Mouse (Mus musculus) hindbrain, embryonic 16.5 days (tissue): ENCODE results near the gene Aen. TPM values are rescaled to one million over a fixed set of nuclear protein-coding genes. Genes with fewer than 3 reads are reported as not detected.

Experiments used
- ATAC-seq: fragments of 200-750 bp; cut with Nextera tagmentation; 2 replicates; pipeline ENCODE4 v1.8.0; 2017; ENCODE audit warnings: moderate TSS enrichment, moderate library complexity
- H3K27ac ChIP-seq: fragments of 300-500 bp; sonication (generic); 2 replicates; pipeline ENCODE4 v1.5.1; 2014; ENCODE audit warnings: low read depth, mild to moderate bottlenecking, control low read depth, low read length, moderate library complexity
- H3K27me3 ChIP-seq: fragments of 300-500 bp; sonication (generic); replicated peaks from 2 replicates; pipeline ENCODE4 v1.6.1; 2014; ENCODE audit warnings: low read length; ENCODE audit not compliant: control insufficient read depth, insufficient read depth
- H3K36me3 ChIP-seq: fragments of 300-500 bp; sonication (generic); 2 replicates; pipeline ENCODE4 v1.6.1; 2014; ENCODE audit warnings: mild to moderate bottlenecking, low read length, moderate library complexity, mixed read lengths; ENCODE audit not compliant: control insufficient read depth, insufficient read depth
- H3K4me1 ChIP-seq: fragments of 300-500 bp; sonication (generic); 2 replicates; pipeline ENCODE4 v1.6.1; 2014; ENCODE audit warnings: low read depth, low read length; ENCODE audit not compliant: control insufficient read depth, insufficient read depth
- H3K4me2 ChIP-seq: fragments of 300-500 bp; sonication (generic); 2 replicates; pipeline ENCODE4 v1.6.1; 2014; ENCODE audit warnings: mild to moderate bottlenecking, low read length, control low read depth, moderate library complexity
- H3K4me3 ChIP-seq: fragments of 300-500 bp; sonication (generic); 2 replicates; pipeline ENCODE4 v1.5.1; 2014; ENCODE audit warnings: mild to moderate bottlenecking, low read length, control low read depth, moderate library complexity
- H3K9ac ChIP-seq: fragments of 300-500 bp; sonication (generic); 2 replicates; pipeline ENCODE4 v1.6.1; 2014; ENCODE audit warnings: low read depth, mild to moderate bottlenecking, control low read depth, low read length, moderate library complexity
- H3K9me3 ChIP-seq: fragments of 300-500 bp; sonication (generic); 2 replicates; pipeline ENCODE4 v1.6.1; 2014; ENCODE audit warnings: mild to moderate bottlenecking, low read length, moderate library complexity; ENCODE audit not compliant: control insufficient read depth
- WGBS: fragments of 180-500 bp; shearing (Covaris S2); extraction: QIAGEN DNeasy Blood & Tissue Kit; methylation state at CpG from one replicate; pipeline ENCODE4 v1.1.7; 2014; 5-methylcytosine and 5-hydroxymethylcytosine counted together
- polyA plus RNA-seq: library from polyadenylated mRNA; unstranded; fragments of >200 nt; fragmentation: Nextera tagmentation; extraction: Ambion mirVana; gene quantifications from 2 replicates; pipeline ENCODE4 v1.2.1, GENCODE M21; 2015

Gene Aen
- polyA plus RNA-seq, 1 experiment from 2014 or later = 65.3 TPM

DNA sequence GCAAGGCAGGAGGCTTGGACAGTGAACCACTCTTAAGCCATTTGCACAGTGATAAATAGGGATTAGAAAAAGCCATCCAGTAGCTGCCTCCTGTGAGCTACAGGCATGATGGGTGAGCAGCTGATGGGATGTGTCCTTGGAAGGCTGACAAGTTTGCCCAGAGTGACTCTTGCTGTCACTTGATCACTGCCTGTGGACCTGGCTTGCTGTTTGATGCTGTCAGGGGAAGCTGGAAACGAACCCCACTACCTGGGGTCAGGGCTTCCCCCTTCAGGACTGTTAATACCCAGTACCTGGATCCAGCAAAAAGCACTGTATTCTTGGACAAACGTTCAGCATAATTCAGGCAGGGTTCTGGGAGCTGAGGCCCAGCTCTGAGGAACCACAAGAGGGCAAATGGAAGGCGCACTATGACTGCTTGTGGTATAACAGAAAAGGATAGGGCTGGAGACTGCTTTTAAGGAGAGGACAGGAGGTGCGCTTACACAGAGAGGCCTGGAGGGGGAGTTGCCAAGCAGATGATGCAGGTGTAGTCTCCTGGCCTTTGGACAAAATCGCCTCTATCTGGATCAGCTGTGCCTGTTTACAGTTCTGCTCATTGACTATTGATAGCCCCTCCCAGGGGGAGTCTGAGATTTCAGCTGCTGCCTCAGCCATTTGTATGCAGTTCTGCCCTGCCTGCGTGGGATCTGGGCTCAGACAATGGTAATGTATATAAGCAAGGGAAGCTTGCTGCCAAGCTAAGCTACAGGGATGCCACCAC is 14.9 kb downstream of the Aen start:
- Histone ChIP-seq H3K4me3 (no peak overlapping the region), H3K27ac (no peak overlapping the region), H3K9me3 (no peaks in the 10 kb centered on the region), H3K4me2 (no peak overlapping the region), H3K27me3 (no peaks in the 10 kb centered on the region), H3K4me1 (peaks cover 8% of the 10 kb centered on the region), H3K36me3 (peaks cover 5% of the 10 kb centered on the region), H3K9ac (no peak overlapping the region)
- ATAC-seq = peak; percentile 25; the same call in 1 of the 2 replicates
- WGBS = 34% methylated on average over 6 of the region's 6 CpGs

DNA sequence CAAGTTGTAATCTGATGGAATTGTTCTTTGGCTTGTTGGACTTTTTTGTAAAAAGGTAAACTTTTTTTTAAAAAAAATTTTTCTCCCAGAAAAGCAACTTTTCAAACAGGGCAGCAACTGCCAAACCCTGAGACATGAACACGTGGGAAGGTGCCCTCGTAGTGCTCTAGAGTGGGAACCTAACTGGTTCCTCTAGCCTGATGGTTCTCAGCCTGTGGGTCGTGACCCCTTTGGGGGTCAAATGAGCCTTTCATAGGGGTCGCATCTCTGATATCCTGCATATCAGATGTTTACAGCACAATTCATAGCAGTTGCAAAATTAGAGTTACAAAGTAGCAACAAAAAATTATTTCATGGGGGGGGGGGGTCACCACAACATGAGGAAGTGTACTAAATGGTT is 15.6 kb downstream of the Aen start:
- Histone ChIP-seq H3K9me3 (no peaks in the 10 kb centered on the region), H3K36me3 (0 out of 2 replicates have a peak, but pooled peaks cover 4% of the 10 kb centered on the region), H3K4me2 (no peak overlapping the region), H3K27ac (no peak overlapping the region), H3K4me3 (no peak overlapping the region), H3K9ac (no peak overlapping the region), H3K4me1 (peaks cover 8% of the 10 kb centered on the region), H3K27me3 (no peaks in the 10 kb centered on the region)
- ATAC-seq = no peak
- WGBS = 90% methylated on average over 4 of the region's 4 CpGs

DNA sequence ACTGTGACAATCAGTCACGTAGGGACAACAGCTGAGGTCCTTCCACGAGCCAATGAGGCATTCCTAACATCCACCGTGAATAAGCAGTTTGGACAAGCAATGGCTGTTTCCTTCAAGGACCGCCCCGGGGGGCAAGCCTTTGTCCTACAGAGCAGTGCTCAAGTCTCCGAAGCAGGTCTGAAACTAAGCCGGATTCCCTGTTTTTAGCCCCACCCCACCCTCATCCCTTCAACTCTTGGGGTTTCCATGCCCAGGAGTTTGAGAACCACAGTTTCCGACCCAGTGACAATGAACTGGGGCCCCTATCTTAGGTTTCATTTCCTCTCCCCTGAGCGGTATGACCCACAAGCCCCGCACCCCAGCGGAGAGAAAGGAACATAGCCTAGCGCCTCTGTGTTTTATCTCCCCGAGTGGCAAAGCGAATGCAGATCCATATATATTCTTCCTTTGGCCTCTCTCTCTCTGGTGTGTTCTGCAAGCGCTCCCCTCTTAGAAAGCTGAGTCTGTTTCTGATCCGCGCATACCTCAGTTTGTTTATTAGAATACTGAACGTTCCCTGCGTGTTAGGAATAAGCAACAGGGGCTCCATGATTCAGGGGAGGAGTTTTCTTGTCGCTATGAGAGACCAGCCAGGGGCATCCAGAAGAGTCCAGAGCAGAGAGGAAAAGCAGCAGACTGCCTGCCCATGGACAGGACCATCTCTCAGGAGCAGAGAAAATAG is 16.8 kb downstream of the Aen start:
- peak overlapping the region; percentile 49 for H3K4me2 ChIP-seq
- 0 out of 2 replicates have a peak, but pooled peaks cover 2% of the 10 kb centered on the region for H3K36me3 ChIP-seq
- peak; percentile 29 for ATAC-seq
- 11% methylated on average over 20 of the region's 20 CpGs for WGBS
- no peaks in the 10 kb centered on the region for H3K9me3 ChIP-seq
- no peak overlapping the region for H3K27ac ChIP-seq
- H3K4me3 ChIP-seq = peak overlapping the region; percentile 18; the same call in 1 of the 2 replicates
- no peaks in the 10 kb centered on the region for H3K27me3 ChIP-seq
- H3K9ac ChIP-seq = peak overlapping the region; percentile 25
- peaks cover 8% of the 10 kb centered on the region for H3K4me1 ChIP-seq

DNA sequence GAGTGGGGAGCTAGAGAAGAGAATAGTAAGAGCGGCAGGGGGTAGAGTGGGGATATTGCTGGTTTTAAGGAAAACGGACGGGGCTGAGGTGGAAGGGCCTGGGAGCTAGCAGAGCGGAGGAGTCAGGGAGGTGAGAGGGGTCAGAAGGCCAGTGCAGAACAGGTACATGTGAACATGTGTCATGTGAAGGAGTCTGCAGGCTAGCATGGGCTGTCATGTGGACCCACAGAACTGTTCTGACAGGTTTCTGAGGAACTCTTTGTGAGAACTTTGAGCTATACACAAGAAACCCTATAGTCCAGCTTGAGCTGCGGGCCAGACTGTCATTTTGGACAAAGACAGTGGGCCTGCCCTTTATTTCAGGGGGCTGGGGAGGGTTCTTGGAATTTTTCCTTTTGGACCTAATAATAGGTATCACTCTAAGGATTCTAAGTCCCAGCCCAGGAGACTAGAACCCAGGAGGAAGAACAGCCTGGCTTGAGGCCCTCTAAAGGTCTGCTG is 17.4 kb downstream of the Aen start, which contains the start of gene Isg20:
Gene Isg20, plus strand, starts transcription at position 451 of the 501 bp plus-strand sequence.
- H3K27ac ChIP-seq = no peak within 1 kb of the TSS
- peak within 1 kb of the TSS; percentile 49 for H3K4me2 ChIP-seq
- 62% methylated on average over 5 of the region's 5 CpGs for WGBS
- ATAC-seq = no peak
- peaks cover 8% of the 10 kb centered on the region for H3K4me1 ChIP-seq
- no peaks in the 10 kb centered on the region for H3K9me3 ChIP-seq
- H3K36me3 ChIP-seq = 0 out of 2 replicates have a peak, but pooled peaks cover 2% of the 10 kb centered on the region
- H3K4me3 ChIP-seq = peak within 1 kb of the TSS; percentile 18; the same call in 1 of the 2 replicates
- H3K27me3 ChIP-seq = no peaks in the 10 kb centered on the region
- H3K9ac ChIP-seq = peak within 1 kb of the TSS; percentile 25

DNA sequence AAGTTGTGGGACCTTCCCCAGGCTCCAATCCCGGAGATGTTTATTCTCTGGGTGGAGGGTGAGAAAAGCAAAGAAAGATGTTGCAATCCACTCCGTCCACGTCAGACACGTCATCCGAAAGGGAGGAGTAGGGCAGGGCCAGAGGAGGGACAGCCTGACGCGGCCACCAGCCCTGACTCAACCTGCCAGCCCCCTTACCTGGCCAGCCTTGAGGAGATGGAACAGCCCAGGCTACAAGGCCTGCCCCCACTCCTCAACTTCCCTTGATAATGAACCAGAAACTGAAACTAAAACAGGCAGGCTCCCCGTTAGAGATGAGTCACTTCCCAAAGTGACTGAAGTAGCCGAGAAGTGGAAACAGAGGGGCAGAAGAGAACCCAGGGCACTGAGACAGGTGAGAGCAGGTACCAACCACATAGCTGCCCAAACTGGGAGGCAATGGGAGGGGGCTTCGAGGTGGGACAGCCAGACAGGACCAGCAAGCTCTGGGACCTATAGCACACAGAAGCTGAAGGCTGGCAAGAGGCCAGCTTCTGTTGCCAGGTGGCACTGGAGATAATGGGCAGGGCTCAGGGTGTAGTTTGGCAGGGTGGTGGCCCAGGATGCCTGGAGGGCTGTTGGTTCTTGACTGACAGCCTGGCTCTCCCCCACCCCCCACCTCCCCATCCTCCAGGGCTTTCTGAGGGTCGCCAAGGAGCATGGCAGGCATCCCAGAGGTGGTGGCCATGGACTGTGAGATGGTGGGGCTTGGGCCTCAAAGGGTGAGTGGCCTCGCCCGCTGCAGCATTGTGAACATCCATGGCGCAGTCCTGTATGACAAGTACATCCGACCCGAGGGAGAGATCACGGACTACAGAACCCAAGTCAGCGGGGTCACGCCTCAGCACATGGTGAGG is 18.2 kb downstream of the Aen start:
- WGBS = 75% methylated on average over 19 of the region's 19 CpGs
- Histone ChIP-seq H3K4me2 (no peak overlapping the region), H3K9me3 (no peaks in the 10 kb centered on the region), H3K27me3 (no peaks in the 10 kb centered on the region), H3K4me3 (no peak overlapping the region), H3K9ac (no peak overlapping the region), H3K27ac (no peak overlapping the region), H3K36me3 (0 out of 2 replicates have a peak, but pooled peaks cover 2% of the 10 kb centered on the region), H3K4me1 (peaks cover 8% of the 10 kb centered on the region)
- no peak for ATAC-seq

DNA sequence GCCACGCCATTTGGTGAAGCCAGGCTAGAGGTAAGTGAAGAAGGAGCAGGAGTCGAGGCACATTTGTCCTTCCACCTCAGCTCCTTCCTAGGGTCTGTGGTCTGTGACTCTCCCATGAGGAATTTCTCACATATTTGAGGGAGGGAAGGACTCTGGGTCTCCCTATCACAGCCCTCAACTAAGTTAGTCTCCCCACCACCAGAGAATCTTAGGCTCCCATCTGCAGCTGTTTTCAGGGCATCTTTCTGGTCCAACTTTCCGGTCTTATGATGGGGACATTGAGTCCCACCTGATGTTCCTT is 18.8 kb downstream of the Aen start:
- Histone ChIP-seq H3K4me1 (peaks cover 8% of the 10 kb centered on the region), H3K36me3 (0 out of 2 replicates have a peak, but pooled peaks cover 2% of the 10 kb centered on the region), H3K9ac (no peak overlapping the region)

DNA sequence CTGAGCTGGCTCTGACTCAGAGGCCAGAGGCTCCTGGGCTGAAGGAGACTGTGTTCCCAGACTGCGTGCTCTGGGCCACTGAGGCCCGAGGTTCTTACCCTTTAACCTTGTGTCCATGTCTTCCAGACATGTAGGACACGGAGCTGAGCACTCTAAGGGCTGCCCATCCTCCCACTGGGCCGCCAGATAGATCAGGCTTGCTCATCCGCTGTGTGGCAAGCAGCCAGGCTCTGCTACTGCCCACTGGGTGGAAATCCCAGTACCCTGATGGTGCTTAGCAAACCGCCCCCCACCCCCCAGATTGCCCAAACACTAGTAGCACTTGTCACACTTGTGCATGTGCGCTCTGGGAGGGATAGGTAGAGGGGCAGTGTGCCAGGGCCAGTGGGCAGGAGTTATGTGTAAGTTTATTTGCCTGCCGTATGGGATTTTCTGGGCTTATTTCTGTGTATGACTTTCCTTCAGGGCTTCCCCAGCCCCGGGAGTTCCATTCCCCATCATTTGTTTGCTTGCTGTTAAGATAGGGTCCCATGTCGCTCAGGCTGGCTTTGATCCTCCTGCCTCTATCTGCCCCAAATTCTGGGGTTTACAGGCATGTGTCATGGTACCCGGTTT is 19.3 kb downstream of the Aen start:
- 87% methylated on average over 11 of the region's 11 CpGs for WGBS
- no peak overlapping the region for H3K4me3 ChIP-seq

More for the DNA sequence above, 18.8 kb downstream of the Aen start:
- ATAC-seq = no peak
- H3K27ac ChIP-seq = no peak overlapping the region
- no peak overlapping the region for H3K4me3 ChIP-seq
- H3K27me3 ChIP-seq = no peaks in the 10 kb centered on the region
- H3K9me3 ChIP-seq = no peaks in the 10 kb centered on the region
- H3K4me2 ChIP-seq = no peak overlapping the region
- 83% methylated on average over 3 of the region's 3 CpGs for WGBS

DNA sequence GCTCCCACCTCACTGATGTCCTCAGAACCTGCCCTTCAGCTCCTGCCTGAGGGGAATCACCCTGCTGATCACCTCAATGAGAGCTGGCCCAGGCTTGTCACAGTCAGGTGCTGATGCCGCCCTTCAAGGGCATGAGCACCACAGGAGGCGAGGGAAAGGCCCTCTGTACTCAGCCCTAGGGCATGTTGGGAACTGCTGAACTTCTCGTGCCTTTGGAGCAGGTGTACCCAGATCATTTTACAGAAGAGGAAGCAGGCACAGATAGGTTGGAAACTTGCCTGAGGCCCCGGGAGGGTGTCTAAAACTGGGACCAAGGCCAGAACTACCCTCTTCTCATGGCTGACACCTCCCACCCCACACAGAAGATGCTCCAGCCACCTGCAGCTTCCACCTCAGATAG is 23.0 kb downstream of the Aen start:
- H3K9me3 ChIP-seq = no peaks in the 10 kb centered on the region
- no peak overlapping the region for H3K4me2 ChIP-seq
- H3K27ac ChIP-seq = no peak overlapping the region
- no peak for ATAC-seq
- H3K4me3 ChIP-seq = no peak overlapping the region
- H3K27me3 ChIP-seq = no peaks in the 10 kb centered on the region
- H3K36me3 ChIP-seq = no peaks in the 10 kb centered on the region
- H3K9ac ChIP-seq = no peak overlapping the region
- WGBS = 54% methylated on average over 4 of the region's 4 CpGs
- H3K4me1 ChIP-seq = no peaks in the 10 kb centered on the region

More for the DNA sequence above, 19.3 kb downstream of the Aen start:
- Histone ChIP-seq H3K27ac (no peak overlapping the region), H3K36me3 (no peaks in the 10 kb centered on the region), H3K9me3 (no peaks in the 10 kb centered on the region), H3K4me1 (peaks cover 8% of the 10 kb centered on the region), H3K9ac (no peak overlapping the region), H3K27me3 (no peaks in the 10 kb centered on the region), H3K4me2 (no peak overlapping the region)
- ATAC-seq = no peak
